ENCODE assay signal across 25 mouse cellular contexts in genomic region chr17:90244339-90244738, GRCm38 (mm10).
"Had no signal": no experiment of that assay in that cellular context is flagged by ENCODE, and none has a peak within 500 bp of the region (broad histone marks: within the 10 kb centered on the region; RNA-seq: fewer than 3 reads in every experiment).

No protein-coding gene starts in this region.

- H3K36me3 ChIP-seq: heart, embryonic 12.5 days; hindbrain, embryonic 10.5 days; hindbrain, embryonic 12.5 days; intestine, embryonic 15.5 days; limb, embryonic 13.5 days; limb, embryonic 15.5 days; liver, embryonic 12.5 days had no signal

- H3K27ac ChIP-seq: heart, adult 2 months; hindbrain, embryonic 10.5 days; hindbrain, embryonic 12.5 days; hindbrain, embryonic 14.5 days; intestine, embryonic 15.5 days; limb, embryonic 13.5 days; limb, embryonic 15.5 days; liver, embryonic 12.5 days; liver, embryonic 14.5 days had no signal

- H3K9ac ChIP-seq: heart, embryonic 12.5 days; hindbrain, embryonic 12.5 days; hindbrain, embryonic 14.5 days; intestine, embryonic 15.5 days; limb, embryonic 13.5 days; limb, embryonic 15.5 days; liver, embryonic 12.5 days; liver, embryonic 14.5 days had no signal

- H3K4me3 ChIP-seq: heart, adult 2 months; heart, embryonic 12.5 days; hindbrain, embryonic 10.5 days; hindbrain, embryonic 12.5 days; intestine, embryonic 15.5 days; limb, embryonic 13.5 days; limb, embryonic 15.5 days; liver, embryonic 12.5 days had no signal

- ATAC-seq: hindbrain, embryonic 16.5 days; inflammation-experienced regulatory T-cells, adult 6 months; intestine, embryonic 15.5 days; intestine, postnatal 0 days; liver, embryonic 12.5 days had no signal

- H3K4me1 ChIP-seq: heart, embryonic 12.5 days; hindbrain, embryonic 10.5 days; intestine, embryonic 15.5 days; limb, embryonic 13.5 days; limb, embryonic 15.5 days; liver, embryonic 12.5 days had no signal

- H3K9me3 ChIP-seq: heart, embryonic 12.5 days; hindbrain, embryonic 10.5 days; hindbrain, embryonic 12.5 days; intestine, embryonic 15.5 days; limb, embryonic 13.5 days; limb, embryonic 15.5 days; liver, embryonic 12.5 days had no signal

- DNase-seq: gastrocnemius, postnatal 14 days; gastrocnemius, postnatal 36 days; heart, adult 11 months; heart, adult 2 months; heart, postnatal 10 days; heart, postnatal 4 days; kidney, adult 18-20 months; kidney, adult 8-10 months; kidney, postnatal 10 days; kidney, postnatal 25 days; layer of hippocampus, adult 9-11 months; layer of hippocampus, postnatal 36 days; left cerebral cortex, postnatal 4 days had no signal

- H3K27me3 ChIP-seq: heart, embryonic 12.5 days; hindbrain, embryonic 12.5 days; intestine, embryonic 15.5 days; limb, embryonic 13.5 days; limb, embryonic 15.5 days; liver, embryonic 12.5 days had no signal

- H3K4me2 ChIP-seq: heart, embryonic 12.5 days; hindbrain, embryonic 12.5 days; hindbrain, embryonic 14.5 days; intestine, embryonic 15.5 days; limb, embryonic 13.5 days; limb, embryonic 15.5 days; liver, embryonic 12.5 days had no signal
